In the genomic region with DNA sequence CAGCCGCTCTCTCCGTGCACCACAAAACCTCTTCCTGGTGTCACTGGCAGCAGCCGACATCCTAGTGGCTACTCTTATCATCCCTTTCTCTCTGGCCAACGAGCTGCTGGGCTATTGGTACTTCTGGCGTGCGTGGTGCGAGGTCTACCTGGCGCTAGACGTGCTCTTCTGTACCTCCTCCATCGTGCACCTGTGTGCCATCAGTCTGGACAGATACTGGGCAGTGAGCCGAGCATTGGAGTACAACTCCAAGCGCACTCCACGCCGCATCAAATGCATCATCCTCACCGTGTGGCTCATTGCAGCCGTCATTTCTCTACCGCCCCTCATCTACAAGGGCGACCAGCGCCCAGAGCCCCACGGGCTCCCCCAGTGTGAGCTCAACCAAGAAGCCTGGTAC, we compare ENCODE assay signal across 8 mouse cellular contexts. TPM values are rescaled to one million over a fixed set of nuclear protein-coding genes. Genes with fewer than 3 reads are reported as not detected.
A peak's percentile ranks its signal among the peaks of the same experiment; 100 is the strongest.
DNase-seq lines count a peak whose midpoint lies in the region; ATAC-seq and TF ChIP-seq lines count a peak whose summit lies in the region.

No protein-coding gene starts in this region.

- H3K27me3 ChIP-seq in heart, embryonic 11.5 days (ENCODE audit: control insufficient read depth, insufficient read depth, low read length), result peaks cover 50% of the 10 kb centered on the region
- peaks cover 84% of the 10 kb centered on the region for H3K27me3 ChIP-seq in kidney, embryonic 15.5 days
- H3K27me3 ChIP-seq in midbrain, embryonic 15.5 days (replicated peaks), result peaks cover 66% of the 10 kb centered on the region

- no peaks in the 10 kb centered on the region; the same call in 1 of the 2 replicates for H3K36me3 ChIP-seq in heart, embryonic 11.5 days (ENCODE audit: control insufficient read depth, insufficient read depth, low read length)
- no peaks in the 10 kb centered on the region for H3K36me3 ChIP-seq in kidney, embryonic 15.5 days
- no peaks in the 10 kb centered on the region for H3K36me3 ChIP-seq in midbrain, embryonic 15.5 days (replicated peaks)

- no peak for TF ChIP-seq POLR2A in embryonic fibroblast, embryonic 13.5 days (IDR thresholded peaks at IDR 0.05; ENCODE audit: low read depth, low read length)

- no peaks in the 10 kb centered on the region for H3K9me3 ChIP-seq in heart, embryonic 11.5 days (replicated peaks; ENCODE audit: control insufficient read depth, low read length)
- H3K9me3 ChIP-seq in kidney, embryonic 15.5 days (replicated peaks), result no peaks in the 10 kb centered on the region
- no peaks in the 10 kb centered on the region for H3K9me3 ChIP-seq in midbrain, embryonic 15.5 days

- intact Hi-C loops in heart, postnatal 14 days (cut with DNase I), result loop anchor here (5.0 kb wide), 2 partner anchors 139 to 194 kb away; no protein-coding TSS in a partner anchor

- peak overlapping the region; percentile 71; the same call in 1 of the 2 replicates for H3K27ac ChIP-seq in heart, embryonic 11.5 days (ENCODE audit: low read depth, low read length)
- no peak overlapping the region for H3K27ac ChIP-seq in embryonic fibroblast, embryonic 13.5 days (ENCODE audit: insufficient read depth, low read length)
- no peak overlapping the region for H3K27ac ChIP-seq in kidney, embryonic 15.5 days
- no peak overlapping the region for H3K27ac ChIP-seq in midbrain, embryonic 15.5 days

- no peak for ATAC-seq in heart, embryonic 11.5 days (replicated peaks; ENCODE audit: insufficient number of reproducible peaks, low FRiP score, low TSS enrichment)
- no peak for ATAC-seq in kidney, embryonic 15.5 days (replicated peaks; ENCODE audit: low FRiP score)
- no peak for ATAC-seq in midbrain, embryonic 15.5 days (replicated peaks)

- TF ChIP-seq CTCF in embryonic fibroblast, embryonic 13.5 days (IDR thresholded peaks at IDR 0.05; ENCODE audit: borderline replicate concordance, insufficient read depth, low read length), result no peak

- no peak for DNase-seq in heart, postnatal 14 days
- DNase-seq in adrenal gland, postnatal 10 days, result no peak
- DNase-seq in thymus, postnatal 36 days, result no peak
- DNase-seq in right cerebral cortex, postnatal 14 days, result no peak

- peak overlapping the region; percentile 82 for H3K4me2 ChIP-seq in heart, embryonic 11.5 days
- peak overlapping the region; percentile 85 for H3K4me2 ChIP-seq in kidney, embryonic 15.5 days
- H3K4me2 ChIP-seq in midbrain, embryonic 15.5 days, result peak overlapping the region; percentile 76

- H3K4me3 ChIP-seq in heart, embryonic 11.5 days (ENCODE audit: low read depth, low read length), result peak overlapping the region; percentile 57
- H3K4me3 ChIP-seq in embryonic fibroblast, embryonic 13.5 days (ENCODE audit: insufficient read depth, low read length), result peak overlapping the region; percentile 21; the same call in 1 of the 2 replicates
- peak overlapping the region; percentile 46 for H3K4me3 ChIP-seq in kidney, embryonic 15.5 days (replicated peaks)
- peak overlapping the region; percentile 39 for H3K4me3 ChIP-seq in midbrain, embryonic 15.5 days

- peak overlapping the region; percentile 67 for H3K9ac ChIP-seq in heart, embryonic 11.5 days (ENCODE audit: low read depth, low read length)
- 0 out of 2 replicates have a peak overlapping the region, but pooled peaks have one; percentile 24 for H3K9ac ChIP-seq in kidney, embryonic 15.5 days
- no peak overlapping the region for H3K9ac ChIP-seq in midbrain, embryonic 15.5 days

- H3K4me1 ChIP-seq in heart, embryonic 11.5 days (ENCODE audit: control insufficient read depth, insufficient read depth, low read length), result peaks cover 17% of the 10 kb centered on the region
- no peaks in the 10 kb centered on the region for H3K4me1 ChIP-seq in embryonic fibroblast, embryonic 13.5 days (ENCODE audit: control insufficient read depth, insufficient read depth, low read length)
- peaks cover 19% of the 10 kb centered on the region for H3K4me1 ChIP-seq in kidney, embryonic 15.5 days
- H3K4me1 ChIP-seq in midbrain, embryonic 15.5 days, result peaks cover 17% of the 10 kb centered on the region

- WGBS in heart, embryonic 11.5 days (ENCODE audit: insufficient replicate concordance), result 4% methylated on average over 20 of the region's 20 CpGs
- WGBS in kidney, embryonic 15.5 days, result 6% methylated on average over 20 of the region's 20 CpGs
- 7% methylated on average over 20 of the region's 20 CpGs for WGBS in midbrain, embryonic 15.5 days

RNA-seq across cellular contexts. Expression of a gene that starts 0.7 kb away (rescaled TPM):
- polyA plus RNA-seq in heart, embryonic 11.5 days (2014; fragmentation: Nextera tagmentation; extraction: Ambion mirVana), result 10.2 and 12.0 TPM in 2 replicates
- 1 to 10 TPM; 1.4 to 1.9 TPM for total RNA-seq in heart, postnatal 14 days (2021)
- not detected in 2 replicates for polyA plus RNA-seq in embryonic fibroblast, embryonic 13.5 days (2011; ENCODE audit: insufficient read length, low read depth, missing spikeins)
- 4.4 and 5.1 TPM in 2 replicates for polyA plus RNA-seq in kidney, embryonic 15.5 days (2015; fragmentation: Nextera tagmentation; extraction: Ambion mirVana)
- 0.19 and 0.34 TPM in 2 replicates for polyA plus RNA-seq in midbrain, embryonic 15.5 days (2015; fragmentation: Nextera tagmentation; extraction: Ambion mirVana)
- 1 to 10 TPM; 2.6 to 2.7 TPM for total RNA-seq in adrenal gland, postnatal 10 days (2021)

RNA-seq across cellular contexts. Expression of a gene that starts 25.3 kb away (rescaled TPM):
- polyA plus RNA-seq in heart, embryonic 11.5 days (2014; fragmentation: Nextera tagmentation; extraction: Ambion mirVana), result not detected in 2 replicates
- total RNA-seq in heart, postnatal 14 days (2021), result not detected
- polyA plus RNA-seq in embryonic fibroblast, embryonic 13.5 days (2011; ENCODE audit: insufficient read length, low read depth, missing spikeins), result not detected in 2 replicates
- not detected in 2 replicates for polyA plus RNA-seq in kidney, embryonic 15.5 days (2015; fragmentation: Nextera tagmentation; extraction: Ambion mirVana)
- not detected in 2 replicates for polyA plus RNA-seq in midbrain, embryonic 15.5 days (2015; fragmentation: Nextera tagmentation; extraction: Ambion mirVana)
- total RNA-seq in adrenal gland, postnatal 10 days (2021), result under 1 TPM in 1 of 2 experiments, not detected in 1; 0.21 TPM

RNA-seq across cellular contexts. Expression of a gene that starts 27.7 kb away (rescaled TPM):
- polyA plus RNA-seq in heart, embryonic 11.5 days (2014; fragmentation: Nextera tagmentation; extraction: Ambion mirVana), result 17.4 and 18.3 TPM in 2 replicates
- 1 to 10 TPM; 1.0 to 4.0 TPM for total RNA-seq in heart, postnatal 14 days (2021)
- polyA plus RNA-seq in embryonic fibroblast, embryonic 13.5 days (2011; ENCODE audit: insufficient read length, low read depth, missing spikeins), result not detected in 2 replicates
- 8.8 and 9.0 TPM in 2 replicates for polyA plus RNA-seq in kidney, embryonic 15.5 days (2015; fragmentation: Nextera tagmentation; extraction: Ambion mirVana)
- polyA plus RNA-seq in midbrain, embryonic 15.5 days (2015; fragmentation: Nextera tagmentation; extraction: Ambion mirVana), result 11.0 TPM in 2 replicates
- 1 to 10 TPM; 4.2 to 5.5 TPM for total RNA-seq in adrenal gland, postnatal 10 days (2021)
